Mouse (Mus musculus): ENCODE results near the gene Tet2.
"Not testable (repeated sequence)": the region's sequence is repeated elsewhere in the genome, so short reads cannot be mapped to it uniquely, and the experiment has no call there.

Gene Tet2

GRCm38 (mm10) chr3:133544551-133545303, at the start of gene Tet2:
Tet2 (minus strand) TSS chr3:133545139.
- DNase-seq = peak; percentile 67

- not testable (repeated sequence) for DNase-seq
These were observed 48.1 kb upstream of the Tet2 start for GRCm38 (mm10) chr3:133592995-133593394.

GRCm38 (mm10) chr3:133590506-133591152, 45.7 kb upstream of the Tet2 start:
- DNase-seq = no peak

- DNase-seq = no peak
These were observed 40.1 kb upstream of the Tet2 start for GRCm38 (mm10) chr3:133585010-133585409.

GRCm38 (mm10) chr3:133583411-133584025, 38.6 kb upstream of the Tet2 start:
- DNase-seq = no peak

- no peak for DNase-seq
These were observed 38.0 kb upstream of the Tet2 start for GRCm38 (mm10) chr3:133582969-133583368.

- no peak for DNase-seq
These were observed 37.2 kb upstream of the Tet2 start for GRCm38 (mm10) chr3:133582096-133582495.

GRCm38 (mm10) chr3:133581541-133581940, 36.6 kb upstream of the Tet2 start:
- no peak for DNase-seq

GRCm38 (mm10) chr3:133579671-133580070, 34.7 kb upstream of the Tet2 start:
- DNase-seq = no peak

- no peak for DNase-seq
These were observed 34.2 kb upstream of the Tet2 start for GRCm38 (mm10) chr3:133579140-133579539.

GRCm38 (mm10) chr3:133574969-133575368, 30.0 kb upstream of the Tet2 start:
- no peak for DNase-seq

- DNase-seq = no peak
These were observed 27.0 kb upstream of the Tet2 start for GRCm38 (mm10) chr3:133571961-133572360.

- DNase-seq = no peak
These were observed 18.7 kb upstream of the Tet2 start for GRCm38 (mm10) chr3:133563503-133564205.

- no peak for DNase-seq
These were observed 14.6 kb upstream of the Tet2 start for GRCm38 (mm10) chr3:133559413-133560114.

GRCm38 (mm10) chr3:133557602-133558001, 12.7 kb upstream of the Tet2 start:
- DNase-seq = no peak

GRCm38 (mm10) chr3:133557154-133557553, 12.2 kb upstream of the Tet2 start:
- no peak for DNase-seq

GRCm38 (mm10) chr3:133555378-133555777, 10.4 kb upstream of the Tet2 start:
- no peak for DNase-seq

- DNase-seq = no peak
These were observed 9.7 kb upstream of the Tet2 start for GRCm38 (mm10) chr3:133554552-133555067.

- DNase-seq = no peak
These were observed 9.2 kb upstream of the Tet2 start for GRCm38 (mm10) chr3:133554092-133554491.

GRCm38 (mm10) chr3:133551941-133552340, 7.0 kb upstream of the Tet2 start:
- no peak for DNase-seq

GRCm38 (mm10) chr3:133549385-133550170, 4.6 kb upstream of the Tet2 start:
- no peak for DNase-seq

- no peak for DNase-seq
These were observed 3.7 kb upstream of the Tet2 start for GRCm38 (mm10) chr3:133548613-133549012.

Measured in cerebellum, adult 11-12 months (tissue).